Mouse (Mus musculus) limb, embryonic 13.5 days (tissue): ENCODE measurements around the gene Ccdc148. TPM values are rescaled to one million over a fixed set of nuclear protein-coding genes. Genes with fewer than 3 reads are reported as not detected.

Experiments used
- ATAC-seq: fragments of 200-750 bp; cut with Nextera tagmentation; 2 replicates; pipeline ENCODE4 v1.8.0; 2017; ENCODE audit warnings: low read depth, moderate number of reproducible peaks, moderate TSS enrichment; ENCODE audit not compliant: low FRiP score
- H3K27ac ChIP-seq: fragments of 300-500 bp; sonication (generic); 2 replicates; pipeline ENCODE4 v1.5.1; 2015; ENCODE audit warnings: inconsistent platforms, mild to moderate bottlenecking, moderate library complexity
- H3K27me3 ChIP-seq: fragments of 300-500 bp; sonication (generic); 2 replicates; pipeline ENCODE4 v1.6.1; 2015; ENCODE audit warnings: mild to moderate bottlenecking, inconsistent platforms
- H3K36me3 ChIP-seq: fragments of 300-500 bp; sonication (generic); 2 replicates; pipeline ENCODE4 v1.6.1; 2015; ENCODE audit warnings: inconsistent platforms, mild to moderate bottlenecking, moderate library complexity
- H3K4me1 ChIP-seq: fragments of 300-500 bp; sonication (generic); 2 replicates; pipeline ENCODE4 v1.6.1; 2015; ENCODE audit warnings: inconsistent platforms
- H3K4me2 ChIP-seq: fragments of 300-500 bp; sonication (generic); replicated peaks from 2 replicates; pipeline ENCODE4 v1.6.1; 2015; ENCODE audit warnings: inconsistent platforms, mild to moderate bottlenecking, moderate library complexity
- H3K4me3 ChIP-seq: fragments of 300-500 bp; sonication (generic); 2 replicates; pipeline ENCODE4 v1.5.1; 2015; ENCODE audit warnings: moderate library complexity, mild to moderate bottlenecking, inconsistent platforms
- H3K9ac ChIP-seq: fragments of 300-500 bp; sonication (generic); 2 replicates; pipeline ENCODE4 v1.6.1; 2015; ENCODE audit warnings: mild to moderate bottlenecking, inconsistent platforms
- H3K9me3 ChIP-seq: fragments of 300-500 bp; sonication (generic); 2 replicates; pipeline ENCODE4 v1.6.1; 2016; ENCODE audit warnings: inconsistent platforms
- WGBS: fragments of 180-500 bp; shearing (Covaris S2); methylation state at CpG from one replicate; pipeline ENCODE4 v1.1.7; 2015; 5-methylcytosine and 5-hydroxymethylcytosine counted together
- polyA plus RNA-seq: library from polyadenylated mRNA; unstranded; fragments of >200 nt; fragmentation: Nextera tagmentation; extraction: Ambion mirVana; gene quantifications from 2 replicates; pipeline ENCODE4 v1.2.1, GENCODE M21; 2015

Gene Ccdc148
- polyA plus RNA-seq, 1 experiment from 2014 or later = 0.57 TPM

- Histone ChIP-seq H3K36me3 (no peaks in the 10 kb centered on the region), H3K27me3 (peaks cover 2% of the 10 kb centered on the region; the same call in 1 of the 2 replicates), H3K27ac (no peak overlapping the region), H3K4me3 (no peak overlapping the region), H3K4me1 (peaks cover 9% of the 10 kb centered on the region; the same call in 1 of the 2 replicates), H3K9me3 (peaks cover 3% of the 10 kb centered on the region; the same call in 1 of the 2 replicates), H3K9ac (no peak overlapping the region), H3K4me2 (no peak overlapping the region)
- WGBS = 88% methylated on average over 4 of the region's 4 CpGs
- ATAC-seq = no peak
These were observed 318.0 kb downstream of the Ccdc148 start for GRCm38 (mm10) chr2:58842443-58842842.

- H3K27ac ChIP-seq = no peak overlapping the region
- H3K36me3 ChIP-seq = no peaks in the 10 kb centered on the region
- H3K4me1 ChIP-seq = peaks cover 11% of the 10 kb centered on the region; the same call in 1 of the 2 replicates
- H3K9me3 ChIP-seq = peaks cover 3% of the 10 kb centered on the region; the same call in 1 of the 2 replicates
- ATAC-seq = no peak
- no peak overlapping the region for H3K9ac ChIP-seq
- no peak overlapping the region for H3K4me2 ChIP-seq
- H3K27me3 ChIP-seq = peaks cover 2% of the 10 kb centered on the region; the same call in 1 of the 2 replicates
- 87% methylated on average over 3 of the region's 3 CpGs for WGBS
- H3K4me3 ChIP-seq = no peak overlapping the region
These were observed 319.5 kb downstream of the Ccdc148 start for GRCm38 (mm10) chr2:58841021-58841420.

GRCm38 (mm10) chr2:58832253-58832980, 328.1 kb downstream of the Ccdc148 start:
- Histone ChIP-seq H3K36me3 (no peaks in the 10 kb centered on the region), H3K9ac (no peak overlapping the region), H3K4me3 (no peak overlapping the region), H3K4me1 (peaks cover 20% of the 10 kb centered on the region), H3K4me2 (no peak overlapping the region), H3K27ac (no peak overlapping the region), H3K9me3 (peaks cover 4% of the 10 kb centered on the region; the same call in 1 of the 2 replicates), H3K27me3 (no peaks in the 10 kb centered on the region)
- 89% methylated on average over 20 of the region's 20 CpGs for WGBS
- no peak for ATAC-seq

DNA sequence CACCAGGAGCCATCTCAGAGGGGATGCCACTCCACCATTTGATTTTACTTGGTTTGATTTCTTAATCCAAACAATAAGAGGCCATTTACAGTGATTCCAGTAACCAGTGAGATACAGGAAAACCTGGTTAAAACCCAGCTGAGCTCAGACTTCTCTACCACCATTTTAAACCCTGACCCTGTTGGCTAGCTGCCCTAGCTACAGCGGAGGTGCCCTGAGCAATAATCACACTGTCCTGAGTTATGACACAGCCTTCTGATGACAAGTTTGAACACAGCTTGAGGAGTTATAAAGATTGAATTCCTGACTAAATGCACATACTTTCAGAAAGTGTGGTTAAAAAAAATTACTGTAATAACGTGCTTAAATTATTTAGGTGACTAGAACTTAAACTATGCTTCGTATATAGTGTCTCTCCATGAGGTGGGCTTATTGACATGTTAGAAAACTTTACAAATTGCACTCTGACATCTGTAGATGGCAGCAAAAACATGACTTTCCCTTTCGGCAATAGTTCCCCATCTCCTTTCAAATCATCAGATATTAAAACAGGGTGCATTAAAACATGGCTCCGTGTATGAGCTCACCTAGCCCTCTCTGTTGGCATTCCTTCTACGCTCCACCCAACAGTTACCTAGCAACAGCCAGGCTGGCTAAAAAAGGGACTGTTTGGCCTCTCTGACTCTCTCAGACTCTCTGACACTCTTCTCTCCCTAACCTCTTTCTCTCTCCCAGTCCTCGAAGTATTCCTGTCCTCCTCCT, 330.3 kb downstream of the Ccdc148 start:
- 52% methylated on average over 7 of the region's 7 CpGs for WGBS
- Histone ChIP-seq H3K36me3 (no peaks in the 10 kb centered on the region), H3K9me3 (peaks cover 4% of the 10 kb centered on the region; the same call in 1 of the 2 replicates), H3K4me2 (no peak overlapping the region), H3K4me1 (peaks cover 11% of the 10 kb centered on the region), H3K27ac (no peak overlapping the region), H3K4me3 (no peak overlapping the region), H3K9ac (no peak overlapping the region), H3K27me3 (no peaks in the 10 kb centered on the region)
- ATAC-seq = peak; percentile 70

DNA sequence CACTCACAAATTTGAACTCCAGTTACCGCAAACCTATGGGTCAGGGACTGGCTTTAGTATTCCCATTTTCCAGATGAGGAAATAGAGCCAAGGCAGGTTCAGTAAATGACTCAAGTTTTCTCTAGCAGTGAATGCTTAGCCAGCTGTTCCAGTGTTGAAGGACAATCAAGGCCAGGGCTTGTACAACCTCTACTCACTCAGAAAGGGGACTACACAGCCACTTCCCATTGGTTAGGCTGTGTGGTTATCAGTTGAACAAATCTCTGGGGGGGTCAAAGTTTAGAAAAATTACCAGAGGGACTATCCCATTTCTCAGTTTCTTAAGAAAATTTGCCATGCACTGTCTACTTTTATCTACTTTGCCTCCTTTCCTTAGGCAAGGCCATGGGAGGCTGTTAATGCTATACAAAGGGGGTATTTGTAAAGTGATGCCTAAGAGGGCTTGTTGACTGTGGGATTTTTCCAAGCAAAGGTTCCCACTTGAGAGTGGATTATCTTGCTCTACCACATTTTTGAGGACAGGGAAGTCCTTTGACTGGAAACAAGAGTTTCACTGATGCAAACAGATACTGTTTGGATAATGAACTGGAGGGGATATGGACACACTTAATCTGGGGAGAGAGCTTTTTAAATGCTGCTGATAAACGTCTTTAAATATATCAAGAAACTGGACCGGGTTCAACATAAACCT, 331.4 kb downstream of the Ccdc148 start:
- no peak overlapping the region for H3K4me3 ChIP-seq
- peaks cover 4% of the 10 kb centered on the region; the same call in 1 of the 2 replicates for H3K9me3 ChIP-seq
- H3K36me3 ChIP-seq = no peaks in the 10 kb centered on the region
- H3K4me1 ChIP-seq = 0 out of 2 replicates have a peak, but pooled peaks cover 3% of the 10 kb centered on the region
- H3K27me3 ChIP-seq = no peaks in the 10 kb centered on the region
- no peak overlapping the region for H3K4me2 ChIP-seq
- H3K9ac ChIP-seq = no peak overlapping the region
- H3K27ac ChIP-seq = no peak overlapping the region
- WGBS = 54% methylated on average over 3 of the region's 3 CpGs
- ATAC-seq = no peak

DNA sequence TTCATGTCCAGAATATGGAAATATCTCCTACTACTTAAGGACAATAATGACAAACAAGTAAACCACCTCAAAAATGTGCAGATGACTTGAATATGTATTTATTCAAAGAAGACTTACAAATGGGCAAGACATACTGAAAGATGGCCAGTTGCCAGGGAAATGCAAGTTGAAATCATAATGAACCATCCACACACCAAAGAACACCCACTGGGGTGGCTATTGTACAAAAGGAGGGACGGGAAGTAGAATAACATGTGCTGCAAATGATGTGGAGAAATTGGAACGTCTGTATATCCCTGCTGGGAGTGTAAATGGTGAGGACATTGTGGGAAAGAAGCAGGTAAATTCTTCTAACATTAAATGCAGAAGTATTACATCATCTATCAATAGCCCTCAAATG, 347.5 kb downstream of the Ccdc148 start:
- H3K4me1 ChIP-seq = no peaks in the 10 kb centered on the region
- H3K9ac ChIP-seq = no peak overlapping the region
- H3K9me3 ChIP-seq = no peaks in the 10 kb centered on the region
- no peak overlapping the region for H3K4me2 ChIP-seq
- no peak overlapping the region for H3K4me3 ChIP-seq
- no peak overlapping the region for H3K27ac ChIP-seq
- 53% methylated on average over 2 of the region's 2 CpGs for WGBS
- no peak for ATAC-seq
- H3K27me3 ChIP-seq = no peaks in the 10 kb centered on the region
- H3K36me3 ChIP-seq = no peaks in the 10 kb centered on the region

DNA sequence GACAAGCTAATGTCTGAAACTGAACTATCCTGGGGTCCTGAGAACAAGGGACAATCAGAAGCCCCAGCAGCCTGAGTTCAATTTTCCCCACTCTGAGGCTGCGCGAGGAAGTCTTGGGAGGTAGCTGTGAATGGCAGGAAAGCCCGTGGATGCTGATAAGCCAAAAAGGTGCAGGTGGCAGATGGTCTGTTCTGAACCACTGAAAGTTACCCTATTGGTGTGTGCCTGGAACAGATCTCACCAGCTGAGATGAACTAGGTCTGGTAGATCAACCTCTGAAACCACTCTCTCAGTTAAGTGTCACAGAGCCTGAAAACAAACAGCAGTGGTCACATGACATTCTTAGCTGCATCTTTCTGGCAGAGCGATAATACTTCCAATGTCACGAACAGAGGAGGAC, 360.9 kb downstream of the Ccdc148 start:
- Histone ChIP-seq H3K36me3 (no peaks in the 10 kb centered on the region), H3K9ac (no peak overlapping the region), H3K4me3 (no peak overlapping the region), H3K9me3 (no peaks in the 10 kb centered on the region), H3K27ac (no peak overlapping the region), H3K4me1 (no peaks in the 10 kb centered on the region), H3K27me3 (no peaks in the 10 kb centered on the region), H3K4me2 (no peak overlapping the region)
- WGBS = 89% methylated on average over 5 of the region's 5 CpGs
- ATAC-seq = no peak

GRCm38 (mm10) chr2:58799126-58799525, 361.4 kb downstream of the Ccdc148 start:
- no peaks in the 10 kb centered on the region for H3K36me3 ChIP-seq
- ATAC-seq = no peak
- no peak overlapping the region for H3K27ac ChIP-seq
- no peaks in the 10 kb centered on the region for H3K9me3 ChIP-seq
- no peaks in the 10 kb centered on the region for H3K27me3 ChIP-seq
- no peaks in the 10 kb centered on the region for H3K4me1 ChIP-seq
- H3K4me2 ChIP-seq = no peak overlapping the region
- H3K9ac ChIP-seq = no peak overlapping the region
- H3K4me3 ChIP-seq = no peak overlapping the region
- WGBS = 84% methylated on average over 9 of the region's 9 CpGs

DNA sequence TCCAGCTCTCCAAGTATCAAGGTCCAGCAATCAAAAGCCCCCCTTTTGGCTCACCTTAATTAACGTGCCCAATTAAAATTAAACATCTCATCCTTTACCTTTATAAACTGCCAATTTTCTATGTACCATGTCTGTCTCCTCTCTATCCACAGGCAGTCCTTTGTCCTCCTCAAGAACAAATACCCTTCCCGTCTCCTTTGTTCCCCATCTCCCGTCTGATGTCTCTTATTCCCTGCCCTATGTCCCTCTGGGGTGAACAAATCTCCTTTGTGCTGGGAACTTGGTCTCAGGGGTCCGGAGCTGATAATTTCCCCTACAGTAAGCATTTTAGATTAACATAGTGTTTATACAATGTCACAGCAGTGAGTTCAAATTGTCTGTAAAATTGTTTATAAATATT, 363.0 kb downstream of the Ccdc148 start:
- 85% methylated on average over 4 of the region's 4 CpGs for WGBS
- no peak overlapping the region for H3K4me2 ChIP-seq
- no peak for ATAC-seq

DNA sequence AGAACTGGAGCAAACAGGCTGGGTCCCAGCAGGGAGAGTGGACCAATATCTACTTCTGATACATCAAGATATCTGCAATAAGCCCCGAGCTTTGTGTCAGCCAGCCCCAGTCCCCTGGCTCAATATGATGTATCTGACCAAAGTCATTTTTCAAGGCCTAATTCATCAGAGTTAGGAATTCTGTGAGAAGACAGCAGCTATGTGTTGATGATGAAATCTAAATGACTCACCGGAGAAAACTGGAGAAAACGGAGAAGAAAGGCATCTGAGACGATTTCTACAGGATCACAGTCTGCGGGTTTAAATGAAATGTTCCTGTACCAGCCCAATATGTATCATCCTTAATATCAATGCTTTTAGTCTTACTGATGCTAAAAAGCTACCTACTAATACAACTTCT, 365.1 kb downstream of the Ccdc148 start:
- ATAC-seq = no peak
- no peaks in the 10 kb centered on the region for H3K9me3 ChIP-seq
- 88% methylated on average over 5 of the region's 5 CpGs for WGBS
- no peak overlapping the region for H3K9ac ChIP-seq
- no peak overlapping the region for H3K4me2 ChIP-seq
- H3K4me3 ChIP-seq = no peak overlapping the region
- H3K27me3 ChIP-seq = no peaks in the 10 kb centered on the region
- no peaks in the 10 kb centered on the region for H3K36me3 ChIP-seq
- 0 out of 2 replicates have a peak, but pooled peaks cover 5% of the 10 kb centered on the region for H3K4me1 ChIP-seq
- no peak overlapping the region for H3K27ac ChIP-seq

More for the DNA sequence above, 363.0 kb downstream of the Ccdc148 start:
- H3K36me3 ChIP-seq = no peaks in the 10 kb centered on the region
- no peak overlapping the region for H3K4me3 ChIP-seq
- H3K9ac ChIP-seq = no peak overlapping the region
- no peaks in the 10 kb centered on the region for H3K4me1 ChIP-seq
- H3K27me3 ChIP-seq = no peaks in the 10 kb centered on the region
- no peaks in the 10 kb centered on the region for H3K9me3 ChIP-seq
- H3K27ac ChIP-seq = no peak overlapping the region

- no peak overlapping the region for H3K9ac ChIP-seq
- no peak for ATAC-seq
- H3K4me2 ChIP-seq = no peak overlapping the region
- 88% methylated on average over 15 of the region's 15 CpGs for WGBS
- H3K4me1 ChIP-seq = peaks cover 8% of the 10 kb centered on the region; the same call in 1 of the 2 replicates
- no peaks in the 10 kb centered on the region for H3K9me3 ChIP-seq
- no peak overlapping the region for H3K27ac ChIP-seq
- no peaks in the 10 kb centered on the region for H3K27me3 ChIP-seq
- H3K4me3 ChIP-seq = no peak overlapping the region
- no peaks in the 10 kb centered on the region for H3K36me3 ChIP-seq
These were observed 366.0 kb downstream of the Ccdc148 start for GRCm38 (mm10) chr2:58794489-58794888.

DNA sequence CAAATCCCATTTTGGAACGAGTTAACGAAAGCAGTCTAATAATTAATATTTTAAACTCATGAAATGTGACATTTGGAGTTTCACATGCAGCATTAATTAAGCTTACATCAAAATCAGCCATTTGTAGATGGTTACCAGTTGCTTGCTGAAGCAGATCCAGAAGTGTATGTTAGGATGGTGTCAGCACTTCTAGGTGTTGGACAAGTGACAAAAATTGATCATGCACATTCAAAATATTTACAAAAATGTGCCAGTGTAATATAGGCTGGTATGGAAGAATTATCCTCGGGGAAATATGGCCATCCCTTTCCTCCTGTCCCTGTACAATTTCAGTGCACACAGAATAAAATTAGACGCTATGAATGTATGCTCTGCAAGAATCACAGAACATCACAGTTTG, 370.1 kb downstream of the Ccdc148 start:
- Histone ChIP-seq H3K36me3 (no peaks in the 10 kb centered on the region), H3K27ac (no peak overlapping the region), H3K9me3 (no peaks in the 10 kb centered on the region), H3K4me3 (no peak overlapping the region), H3K9ac (no peak overlapping the region), H3K4me1 (peaks cover 23% of the 10 kb centered on the region), H3K4me2 (no peak overlapping the region), H3K27me3 (no peaks in the 10 kb centered on the region)
- no peak for ATAC-seq
- WGBS = 63% methylated on average over 4 of the region's 4 CpGs
